Mouse (Mus musculus) G1E (cell line): Measurements from ENCODE around the gene Ltb4r1.

ENCODE experiments used
- GATA1 ChIP-seq: IDR thresholded peaks from 2 replicates; pipeline ENCODE4 v1.6.1; 2012; ENCODE audit warnings: borderline replicate concordance, low read length, inconsistent platforms, mixed read lengths
- TAL1 ChIP-seq: conservative IDR thresholded peaks from 2 replicates; pipeline ENCODE4 v1.6.1; 2012; ENCODE audit warnings: low read depth, low read length, inconsistent platforms, mixed read lengths

GRCm38 (mm10) chr14:55776711-55777110, 10.9 kb downstream of the Ltb4r1 start:
- TF ChIP-seq GATA1 (no peak), TAL1 (no peak)
